Mouse (Mus musculus) adrenal gland, postnatal 36 days (tissue): ENCODE results near the gene Slc15a3. TPM values are rescaled to one million over a fixed set of nuclear protein-coding genes. Genes with fewer than 3 reads are reported as not detected.

ENCODE experiments used
- DNase-seq, 2 experiments: peaks; one replicate each; pipeline ENCODE4 v3.0.0; 2021; ENCODE audit warnings: mixed read lengths in 1 of 2
- total RNA-seq, 2 experiments: library from RNA; stranded (reverse); gene quantifications; 2 replicates each; pipeline ENCODE4 v1.2.3; 2021

Gene Slc15a3
- total RNA-seq, 2 experiments from 2014 or later: 3.2 to 4.0 TPM

DNA sequence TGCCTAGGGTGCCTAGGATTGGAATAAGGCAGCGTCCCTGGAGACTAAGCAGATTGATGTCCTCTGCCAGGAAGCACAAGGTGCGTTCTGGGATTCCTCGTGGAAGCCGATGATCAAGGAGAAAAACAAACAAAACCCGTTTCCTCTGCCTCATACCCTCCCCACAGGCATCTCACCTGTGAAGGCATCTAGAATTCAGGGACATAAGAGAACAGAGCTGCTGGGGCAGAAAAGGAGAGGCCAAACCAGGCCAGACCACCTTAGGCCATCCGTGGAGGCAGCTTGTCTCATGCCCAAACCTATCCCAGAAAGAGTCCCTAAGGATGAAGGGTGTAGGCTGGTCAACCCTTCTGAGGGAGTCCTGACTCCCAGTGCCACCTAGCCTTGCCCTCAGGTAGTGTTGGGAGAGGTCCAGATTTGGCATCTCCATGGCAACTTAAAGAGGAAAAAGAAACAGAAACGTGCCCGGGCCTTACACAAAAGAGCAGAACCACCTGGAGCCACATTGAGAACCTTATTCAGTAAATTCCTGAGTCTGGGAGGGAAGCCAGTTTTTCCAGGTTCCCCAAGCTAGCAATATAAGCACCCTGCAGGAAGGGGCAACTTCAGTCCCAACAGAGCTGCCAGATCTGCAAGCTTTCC, 30.5 kb downstream of the Slc15a3 start, which contains the start of gene Tmem132a:
Gene Tmem132a (minus strand): TSS at position 55 of the 642 bp plus-strand sequence.
- DNase-seq: no peak

DNA sequence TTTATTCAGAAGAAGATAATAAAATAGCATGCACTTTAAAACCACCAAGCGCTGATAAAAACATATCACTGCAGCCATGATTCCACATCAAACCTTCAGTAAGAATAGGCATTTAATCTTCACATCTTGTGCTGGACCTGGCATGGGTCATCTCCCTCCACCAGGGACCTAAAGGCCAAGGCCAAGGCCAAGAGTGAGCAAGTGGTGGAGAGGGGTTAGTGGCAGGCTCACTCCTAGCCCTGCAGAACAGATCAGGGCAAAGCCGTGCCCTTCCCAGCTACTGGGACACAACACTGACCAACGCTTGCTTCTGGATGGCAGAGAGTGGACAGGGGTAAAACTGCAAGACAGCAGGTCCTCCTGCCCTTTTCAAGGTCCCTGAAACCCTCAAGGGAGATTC, 31.1 kb downstream of the Slc15a3 start:
- peak; percentile 61 to 72 for DNase-seq

DNA sequence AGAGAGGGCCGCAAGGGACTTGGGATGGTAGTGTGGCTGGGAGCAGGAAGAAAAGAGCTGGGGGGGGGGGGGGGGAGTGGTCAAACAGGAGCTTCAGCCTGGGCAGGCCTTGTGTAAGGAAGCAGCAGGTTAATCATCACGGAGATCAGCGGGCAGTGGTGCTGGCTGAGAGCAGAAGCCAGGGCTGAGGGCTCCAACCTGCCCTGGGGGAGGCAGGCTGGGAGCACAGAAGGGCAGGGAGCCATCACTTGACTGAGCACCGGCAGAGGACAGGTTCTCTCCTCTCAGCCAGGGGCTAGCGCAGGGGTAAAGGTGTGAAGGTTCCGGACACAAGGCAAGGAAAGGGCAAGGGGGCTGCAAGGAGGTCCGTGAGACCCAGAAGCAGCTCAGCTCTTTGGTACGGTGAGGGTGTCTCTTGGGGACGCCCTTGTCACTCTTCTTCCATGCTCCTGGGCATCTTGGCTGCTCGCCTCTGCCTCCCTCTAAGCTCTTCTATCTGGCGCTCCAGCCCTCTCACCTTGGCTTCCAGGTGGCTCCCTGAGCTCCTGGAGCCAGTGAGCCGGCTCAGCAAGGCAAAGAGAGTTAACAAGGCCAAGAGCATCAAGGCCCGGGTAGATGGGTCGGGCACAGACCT, 31.9 kb downstream of the Slc15a3 start:
- DNase-seq: no peak

DNA sequence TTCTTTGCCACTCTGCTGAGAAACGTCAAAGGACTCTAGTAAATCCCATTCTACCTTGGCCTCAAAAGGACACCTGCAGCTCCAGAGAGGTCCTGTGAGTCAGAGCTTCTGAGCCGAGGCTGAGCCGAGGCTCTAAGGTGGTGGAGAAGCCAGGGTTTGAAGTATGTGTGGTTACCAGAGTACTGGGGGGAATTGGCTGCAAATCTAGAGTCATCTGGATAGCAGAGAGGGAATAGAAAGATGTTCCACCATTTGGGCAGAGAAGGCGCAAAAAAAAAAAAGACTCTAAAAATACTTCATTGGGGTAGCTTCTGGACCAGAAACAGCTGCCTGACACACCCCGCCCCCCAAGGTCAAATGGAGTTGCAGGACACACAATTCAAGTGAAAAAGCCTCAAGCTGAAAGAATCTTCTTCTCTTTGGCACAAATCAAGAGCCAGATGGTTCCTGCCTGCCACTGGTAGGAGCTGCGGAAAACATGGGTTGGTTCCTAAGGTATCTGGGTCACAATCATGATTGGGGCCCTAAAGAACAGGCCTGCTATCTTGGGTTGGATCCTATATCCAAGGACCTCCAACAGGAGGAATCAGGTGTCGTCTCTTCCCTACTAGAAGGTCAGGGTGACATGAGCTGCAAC, 38.8 kb downstream of the Slc15a3 start:
- peak; percentile 40 to 58 for DNase-seq

DNA sequence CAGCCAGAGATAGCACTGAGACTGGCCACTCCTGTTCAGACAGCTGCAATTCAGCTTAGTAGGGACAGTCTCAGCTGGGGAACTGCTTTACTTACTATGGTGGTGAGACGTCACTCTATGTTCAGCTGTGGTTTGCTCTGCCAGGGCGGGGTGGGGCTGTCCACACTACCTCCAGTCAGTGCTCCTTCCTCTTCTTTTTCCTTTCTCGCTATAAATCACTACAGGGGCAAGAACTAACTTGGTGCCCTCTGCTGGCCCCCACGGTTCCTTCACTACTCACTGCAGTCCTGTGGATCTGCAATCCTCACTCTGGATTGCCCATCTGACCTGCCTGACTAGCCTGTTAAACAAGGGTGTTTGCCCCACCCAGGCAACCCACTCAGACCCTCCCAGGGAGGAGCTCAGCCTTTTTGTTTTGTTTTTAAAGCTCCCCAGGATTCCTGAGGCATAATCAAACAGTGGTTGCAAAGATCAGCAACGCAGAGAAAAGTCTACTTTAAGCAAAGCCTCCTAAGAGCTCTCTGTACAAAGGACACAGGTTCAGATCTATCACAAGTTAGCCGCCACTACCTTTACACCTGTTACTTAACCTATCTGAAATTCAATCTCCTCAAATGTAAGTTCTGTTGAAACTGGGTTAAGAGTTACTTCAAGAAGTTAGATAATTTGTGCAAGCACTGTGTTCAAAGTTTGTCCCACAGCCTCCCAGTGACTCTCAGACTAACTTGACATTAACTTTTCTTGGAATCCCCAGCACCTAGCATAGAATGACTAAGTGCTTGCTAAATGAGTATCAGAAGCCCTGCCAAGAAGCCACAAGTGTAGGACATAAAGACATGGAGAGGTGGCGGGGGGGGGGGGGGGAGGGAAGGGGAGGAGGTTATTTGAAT, 40.8 kb downstream of the Slc15a3 start:
- peak; percentile 33 to 55 for DNase-seq

DNA sequence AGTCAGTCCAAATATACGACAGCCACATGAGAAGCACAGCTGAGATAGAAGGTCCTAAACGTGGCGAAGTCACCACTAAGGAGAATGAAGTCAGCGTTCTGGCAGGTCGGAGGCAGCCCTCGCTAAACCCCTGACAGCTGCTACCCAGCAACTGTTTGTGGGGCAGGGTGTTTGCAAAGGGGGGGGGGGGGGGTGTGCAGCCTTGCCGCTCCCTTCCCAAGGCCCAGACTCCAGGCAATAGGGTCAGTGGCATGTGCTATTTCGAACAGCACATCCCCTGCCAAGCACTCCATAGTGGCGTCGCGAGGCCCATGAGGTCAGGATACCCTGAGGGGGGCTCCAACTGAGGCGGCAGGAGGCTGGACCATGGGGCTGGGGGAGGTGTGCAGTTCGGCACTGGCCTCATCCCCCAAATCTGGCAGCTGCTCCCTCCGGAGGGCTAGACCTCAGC, 41.5 kb downstream of the Slc15a3 start:
- DNase-seq: no peak

DNA sequence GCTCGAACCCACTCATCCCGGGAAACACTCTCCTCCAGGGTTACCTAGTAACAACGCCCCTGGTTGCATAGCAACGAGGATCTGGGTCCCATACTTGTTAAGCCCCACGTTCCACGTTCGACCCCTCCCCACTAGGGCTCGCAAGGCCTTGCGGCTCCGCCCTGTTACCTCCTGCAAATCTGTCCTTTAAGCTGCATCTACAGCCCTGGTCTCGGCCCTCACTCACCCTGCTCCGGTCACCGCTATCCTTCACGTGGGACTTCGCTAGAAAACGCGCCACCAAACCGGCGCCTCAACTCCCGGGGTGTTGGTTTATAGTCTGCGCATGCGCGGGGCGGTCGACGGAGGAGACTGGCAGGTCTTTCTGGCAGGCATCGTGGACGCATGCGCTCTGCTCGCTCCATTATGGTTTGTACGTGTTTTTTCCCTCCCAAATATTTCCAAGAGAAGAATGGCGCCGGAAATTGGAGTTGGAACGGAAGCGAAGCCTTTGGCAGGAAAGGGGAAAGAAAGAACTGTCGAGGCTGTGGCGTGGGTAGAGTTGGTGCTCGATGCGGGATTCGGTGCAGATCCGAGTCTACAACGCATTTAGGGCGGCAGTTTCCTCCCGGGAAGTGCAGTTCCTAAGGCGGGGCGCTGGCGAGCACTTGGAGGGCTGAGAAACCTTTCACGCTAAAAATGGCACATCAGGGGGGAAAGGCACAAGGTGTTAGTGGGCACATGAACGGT, 42.1 kb downstream of the Slc15a3 start, which contains the start of gene Tmem109:
Gene Tmem109 (minus strand): TSS at position 576 of the 729 bp plus-strand sequence.
- peak; percentile 94 to 96 for DNase-seq

DNA sequence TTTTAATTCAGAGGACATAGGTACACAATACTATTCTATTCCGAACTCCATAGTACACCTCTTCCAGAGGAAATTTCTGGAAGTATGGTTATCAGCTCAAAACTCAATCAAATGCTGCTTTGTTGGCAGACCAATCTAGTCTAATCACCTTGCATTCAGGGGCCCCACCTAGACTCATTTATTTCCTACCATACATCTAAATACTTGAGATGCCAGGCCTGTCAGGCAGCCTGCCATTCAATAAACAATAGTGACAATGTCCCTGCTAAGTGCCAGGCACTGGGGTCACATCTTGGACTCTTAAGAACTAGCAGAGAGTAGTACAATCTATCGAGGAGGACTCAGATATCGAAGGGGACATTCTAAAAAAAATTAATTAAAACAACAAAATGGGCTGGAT, 52.7 kb downstream of the Slc15a3 start:
- DNase-seq: no peak

DNA sequence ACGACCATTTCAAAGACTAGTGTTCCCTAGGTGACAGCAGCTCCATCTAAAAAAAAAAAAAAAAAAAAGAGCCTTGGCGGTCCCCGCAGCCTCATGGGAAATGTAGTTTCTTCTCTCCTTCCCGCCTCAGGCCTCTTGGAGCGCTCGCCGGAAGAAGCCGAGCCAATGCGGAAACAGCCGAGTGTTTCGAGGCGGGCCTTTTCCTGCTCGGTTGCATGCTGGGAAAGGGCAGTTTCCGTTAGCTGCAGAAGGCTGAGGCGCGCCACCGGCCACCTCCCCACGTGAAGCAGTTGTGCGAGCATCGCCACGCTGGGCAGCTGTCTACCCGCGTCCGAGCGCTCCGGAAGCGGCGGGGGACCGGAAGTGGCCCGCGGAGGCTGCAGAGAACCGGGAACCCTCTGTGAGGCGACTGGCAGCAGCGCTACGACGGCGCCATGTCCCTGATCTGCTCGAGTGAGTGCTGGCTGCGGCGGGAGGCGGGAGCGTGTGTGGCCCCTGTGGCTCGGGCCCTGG, 55.5 kb downstream of the Slc15a3 start, which contains the start of gene Prpf19:
Gene Prpf19 (plus strand): TSS at position 216 of the 513 bp plus-strand sequence.
- peak; percentile 97 for DNase-seq

DNA sequence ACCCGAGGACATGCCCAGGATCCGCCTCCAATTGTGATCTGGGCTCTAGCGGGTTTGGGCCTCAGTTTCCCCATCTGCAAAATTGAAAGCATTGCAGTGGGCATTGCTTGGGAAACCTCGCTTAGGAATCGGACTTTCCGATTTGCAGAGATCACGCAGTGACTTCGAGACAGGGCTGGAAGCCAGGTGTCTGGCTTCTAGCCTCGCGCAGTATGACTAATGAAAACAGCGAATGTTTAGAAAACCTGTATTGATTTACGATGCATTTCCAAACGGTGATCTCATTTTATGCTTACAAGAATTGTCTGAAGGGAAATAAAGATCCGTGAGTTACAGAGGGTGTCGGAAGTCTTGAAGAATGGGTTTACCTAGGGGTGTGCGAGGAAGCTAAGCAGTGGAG, 56.2 kb downstream of the Slc15a3 start:
- DNase-seq: peak; percentile 55 to 61

DNA sequence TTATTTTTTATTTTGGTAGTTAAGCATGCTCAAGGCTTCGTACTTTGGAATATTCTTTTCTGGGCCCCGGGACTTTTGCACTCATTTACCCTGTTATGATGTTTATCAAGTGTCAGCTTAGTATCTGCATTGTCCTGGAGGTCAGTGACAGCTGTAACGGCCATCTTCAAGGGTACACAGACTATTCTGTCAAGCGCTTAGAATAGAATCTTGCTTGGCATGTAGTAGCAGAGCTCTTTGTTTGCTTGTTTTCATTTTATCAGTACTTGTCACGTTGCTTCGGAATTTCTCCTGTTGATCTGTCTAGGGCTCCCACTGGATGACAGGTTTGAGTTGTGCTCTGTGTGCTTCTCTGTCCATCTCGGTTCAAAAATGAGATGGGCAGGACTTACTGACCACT, 57.3 kb downstream of the Slc15a3 start:
- no peak for DNase-seq

DNA sequence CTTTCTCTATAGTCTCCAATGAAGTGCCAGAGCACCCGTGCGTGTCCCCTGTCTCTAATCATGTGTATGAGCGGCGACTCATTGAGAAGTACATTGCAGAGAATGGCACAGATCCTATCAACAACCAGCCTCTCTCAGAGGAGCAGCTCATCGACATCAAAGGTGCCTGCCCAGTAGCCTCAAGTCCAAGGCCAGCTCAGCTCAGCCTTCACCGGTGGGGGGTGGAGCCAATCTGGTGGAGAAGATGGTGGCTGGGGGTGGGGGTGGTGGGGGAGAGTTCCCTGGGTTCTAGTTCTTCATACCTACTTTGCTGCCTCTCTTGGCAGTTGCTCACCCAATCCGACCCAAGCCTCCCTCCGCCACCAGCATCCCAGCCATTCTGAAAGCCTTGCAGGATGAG, 58.0 kb downstream of the Slc15a3 start:
- peak; percentile 51 to 66 for DNase-seq

DNA sequence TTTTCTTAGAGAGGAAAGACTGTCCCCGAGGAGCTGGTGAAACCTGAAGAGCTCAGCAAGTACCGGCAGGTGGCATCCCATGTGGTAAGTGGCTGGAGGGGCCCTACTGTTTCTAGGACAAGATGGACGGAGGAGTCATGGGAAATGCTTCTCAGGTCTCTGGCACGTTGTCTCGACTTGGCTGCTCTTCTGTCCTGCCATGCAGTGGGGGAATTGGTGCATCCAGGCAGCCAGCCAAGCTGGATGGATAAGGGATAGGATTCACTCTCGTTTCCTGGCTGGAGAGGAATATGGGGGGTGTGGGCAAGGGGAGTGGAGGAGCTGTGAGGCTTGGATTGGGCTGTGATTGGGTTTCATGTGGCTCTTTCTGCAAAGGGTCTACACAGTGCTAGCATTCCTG, 60.8 kb downstream of the Slc15a3 start:
- no peak for DNase-seq

DNA sequence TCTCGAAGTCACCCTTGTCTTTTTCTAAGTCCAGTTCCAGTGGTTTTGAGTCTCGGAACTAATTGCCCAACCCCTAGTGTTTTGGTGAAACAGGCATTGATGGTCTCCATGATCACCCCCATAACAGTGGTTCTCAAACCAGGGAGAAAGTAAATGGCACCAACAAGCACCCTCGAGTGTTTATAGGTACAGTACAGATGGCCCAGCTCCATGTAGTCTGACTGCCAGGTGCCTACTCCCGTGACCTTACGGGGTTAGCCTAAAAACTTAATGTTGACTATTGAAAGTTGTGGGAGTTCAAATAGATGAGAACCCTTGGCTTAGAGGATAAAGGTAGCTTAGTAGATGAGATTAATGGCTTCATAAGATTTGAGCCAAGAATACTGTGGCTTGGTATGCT, 61.5 kb downstream of the Slc15a3 start:
- DNase-seq: no peak

DNA sequence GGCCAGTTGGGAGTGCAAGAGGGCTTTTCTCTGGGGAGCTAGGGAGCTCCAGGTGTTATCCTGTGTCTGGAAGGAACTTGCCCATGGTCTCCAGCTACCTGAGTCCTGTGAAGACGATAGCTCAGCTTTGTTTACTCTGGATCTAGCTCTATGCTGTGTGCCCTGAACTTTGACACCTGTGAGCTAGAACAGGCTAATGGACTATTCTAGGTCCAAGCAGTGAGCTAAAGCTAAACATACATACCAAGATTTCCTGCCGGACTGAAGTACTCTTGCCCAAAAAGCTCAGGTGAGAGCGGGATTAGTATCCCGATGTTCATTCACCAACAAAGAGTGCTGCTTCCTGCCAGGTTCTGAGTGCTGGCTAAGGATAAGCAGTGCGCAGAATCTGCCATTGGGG, 65.0 kb downstream of the Slc15a3 start:
- no peak for DNase-seq

DNA sequence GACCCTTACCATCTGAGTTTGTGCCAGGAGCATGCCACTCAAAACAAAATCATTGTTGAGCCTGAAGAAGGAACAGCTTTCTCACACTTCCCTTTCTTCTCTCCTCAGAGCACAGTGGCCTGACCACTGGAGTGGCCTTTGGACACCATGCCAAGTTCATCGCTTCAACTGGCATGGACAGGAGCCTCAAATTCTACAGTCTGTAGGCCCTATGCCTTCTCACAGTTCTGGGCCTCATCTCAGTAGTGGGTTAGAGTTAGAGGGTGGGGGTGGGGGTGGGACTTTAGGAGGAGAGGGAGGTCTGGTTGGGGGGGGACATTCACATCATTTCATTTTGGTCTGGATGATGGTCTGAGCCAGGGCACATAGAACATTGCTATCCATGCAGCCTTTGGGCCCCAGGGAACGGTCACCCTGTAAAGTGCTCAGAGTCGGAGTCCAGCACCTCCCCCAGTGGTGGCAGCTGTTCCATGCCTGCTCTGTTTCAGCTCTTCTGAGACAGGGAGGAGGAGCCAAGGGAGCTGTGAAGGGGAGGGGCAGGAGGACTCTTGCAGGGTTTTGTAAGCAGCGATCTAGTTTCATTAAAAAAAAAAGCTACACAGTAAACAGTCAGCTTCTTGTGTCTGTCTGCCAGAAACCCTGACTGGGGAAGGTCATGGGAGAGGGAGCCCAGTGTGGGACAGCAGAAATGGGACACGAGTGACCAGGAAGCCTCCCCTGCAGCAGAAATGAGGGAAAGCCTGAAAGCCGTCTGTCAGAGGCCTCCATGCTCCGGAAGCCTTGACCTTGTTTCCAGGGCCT, 65.6 kb downstream of the Slc15a3 start:
- DNase-seq: peak; percentile 86 to 89

DNA sequence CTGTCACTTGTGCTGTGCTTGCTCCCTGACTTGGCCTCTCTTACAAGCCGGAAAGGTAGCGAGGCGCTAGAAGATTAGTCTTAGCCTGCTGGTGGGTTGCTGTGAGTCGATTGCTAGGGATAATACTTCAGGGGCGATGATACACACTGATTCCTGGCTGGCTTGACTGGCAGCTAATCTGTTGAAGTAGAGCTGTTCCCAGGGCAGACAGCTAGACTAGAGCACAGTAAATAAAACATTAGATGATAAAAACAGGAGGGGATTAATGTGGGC, 66.1 kb downstream of the Slc15a3 start:
- DNase-seq: no peak

DNA sequence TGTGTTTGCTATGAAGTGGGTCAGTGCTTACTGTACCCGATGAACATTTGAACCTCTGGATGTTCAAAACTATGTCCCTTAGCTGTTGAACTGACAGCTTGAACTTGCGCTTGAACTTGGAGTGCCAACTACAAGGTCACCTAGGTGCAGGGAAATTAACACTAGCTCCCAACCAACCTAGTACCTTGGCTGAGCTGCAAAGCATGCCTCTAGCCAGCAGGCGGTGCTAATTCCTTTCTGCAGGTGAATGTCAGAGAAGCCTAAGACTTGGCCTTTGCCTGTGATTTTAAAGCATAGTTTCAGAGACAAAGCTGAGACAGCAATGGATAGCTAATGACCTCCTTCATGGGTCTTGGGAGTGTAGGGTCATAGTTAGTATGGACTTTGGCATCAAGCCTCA, 68.4 kb downstream of the Slc15a3 start:
- peak; percentile 59 to 70 for DNase-seq
